Mouse (Mus musculus): ENCODE data around the gene Ythdf2.

DNA sequence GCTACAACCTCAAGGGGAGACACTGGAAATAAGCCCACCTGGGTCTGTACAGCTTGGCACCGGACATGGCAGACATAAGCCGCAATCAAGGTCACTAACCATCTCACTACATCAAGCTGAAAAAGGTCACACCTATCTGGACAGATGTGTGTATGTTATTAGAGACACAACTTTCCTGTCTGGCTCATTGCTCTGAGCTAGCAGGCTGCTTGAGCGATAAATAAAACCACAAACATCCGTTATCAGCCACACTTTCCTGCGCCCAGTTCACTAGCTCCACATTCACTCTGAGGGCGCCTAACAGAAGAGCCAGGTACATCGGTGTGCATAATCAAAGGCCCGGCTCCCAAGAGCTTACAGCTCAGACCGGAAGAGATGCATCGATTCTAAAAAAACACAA is 67.0 kb downstream of the Ythdf2 start:
- TF ChIP-seq CTCF (IDR thresholded peaks at IDR 0.05; ENCODE audit: low read depth) (no peak), EP300 (optimal IDR thresholded peaks at IDR 0.05) (no peak)
